Mouse (Mus musculus) forebrain, embryonic 15.5 days (tissue): Measurements from ENCODE around the gene Myo15b. TPM values are rescaled to one million over a fixed set of nuclear protein-coding genes. Genes with fewer than 3 reads are reported as not detected.

Experiments
- ATAC-seq: fragments of 200-750 bp; cut with Nextera tagmentation; replicated peaks from 2 replicates; pipeline ENCODE4 v1.8.0; 2017; ENCODE audit warnings: mild to moderate bottlenecking, moderate TSS enrichment, moderate library complexity
- H3K27ac ChIP-seq: fragments of 300-500 bp; sonication (generic); replicated peaks from 2 replicates; pipeline ENCODE4 v1.5.1; 2015; ENCODE audit warnings: mild to moderate bottlenecking, inconsistent platforms
- H3K27me3 ChIP-seq: fragments of 300-500 bp; sonication (generic); 2 replicates; pipeline ENCODE4 v1.6.1; 2015; ENCODE audit warnings: inconsistent platforms
- H3K36me3 ChIP-seq: fragments of 300-500 bp; sonication (generic); 2 replicates; pipeline ENCODE4 v1.6.1; 2015; ENCODE audit warnings: mild to moderate bottlenecking, inconsistent platforms
- H3K4me1 ChIP-seq: fragments of 300-500 bp; sonication (generic); 2 replicates; pipeline ENCODE4 v1.6.1; 2015; ENCODE audit warnings: inconsistent platforms
- H3K4me2 ChIP-seq: fragments of 300-500 bp; sonication (generic); replicated peaks from 2 replicates; pipeline ENCODE4 v1.6.1; 2015; ENCODE audit warnings: mild to moderate bottlenecking, inconsistent platforms
- H3K4me3 ChIP-seq: fragments of 300-500 bp; sonication (generic); 2 replicates; pipeline ENCODE4 v1.5.1; 2015; ENCODE audit warnings: mild to moderate bottlenecking, inconsistent platforms
- H3K9ac ChIP-seq: fragments of 300-500 bp; sonication (generic); replicated peaks from 2 replicates; pipeline ENCODE4 v1.6.1; 2015; ENCODE audit warnings: mild to moderate bottlenecking, inconsistent platforms
- H3K9me3 ChIP-seq: fragments of 300-500 bp; sonication (generic); 2 replicates; pipeline ENCODE4 v1.6.1; 2016; ENCODE audit warnings: inconsistent platforms
- WGBS: fragments of 180-500 bp; shearing (Covaris S2); methylation state at CpG from one replicate; pipeline ENCODE4 v1.1.7; 2015; ENCODE audit warnings: mixed read lengths; 5-methylcytosine and 5-hydroxymethylcytosine counted together
- polyA plus RNA-seq: library from polyadenylated mRNA; unstranded; fragments of >200 nt; fragmentation: Nextera tagmentation; extraction: Ambion mirVana; gene quantifications from 2 replicates; pipeline ENCODE4 v1.2.1, GENCODE M21; 2015

Myo15b gene
- polyA plus RNA-seq, 1 experiment from 2014 or later: 0.17 TPM

DNA sequence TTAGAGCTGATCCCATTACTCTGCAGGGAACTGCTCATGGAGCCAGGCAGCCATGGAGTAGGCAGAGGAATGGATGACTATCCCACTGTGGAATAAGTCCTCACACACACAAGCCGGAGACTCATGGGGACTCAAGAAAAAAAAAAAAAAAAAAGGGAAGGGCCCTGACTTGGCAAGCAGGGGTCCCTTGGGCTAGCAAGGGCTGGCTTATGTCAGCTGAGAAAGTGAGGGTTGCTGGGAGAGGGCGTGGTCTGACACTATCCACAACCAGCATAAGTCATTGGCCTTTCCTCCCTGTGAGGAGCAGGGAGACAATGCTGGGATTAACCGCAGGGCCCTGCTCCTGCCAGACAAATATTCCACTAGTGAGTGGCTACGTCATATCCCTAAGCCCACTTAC, 58.4 kb downstream of the Myo15b start:
- no peak overlapping the region for H3K9ac ChIP-seq
- H3K27me3 ChIP-seq: no peaks in the 10 kb centered on the region
- H3K4me1 ChIP-seq: no peaks in the 10 kb centered on the region
- H3K4me3 ChIP-seq: no peak overlapping the region
- peaks cover 13% of the 10 kb centered on the region; the same call in 1 of the 2 replicates for H3K36me3 ChIP-seq
- 85% methylated on average over 4 of the region's 4 CpGs for WGBS
- no peak overlapping the region for H3K4me2 ChIP-seq
- no peaks in the 10 kb centered on the region for H3K9me3 ChIP-seq
- H3K27ac ChIP-seq: no peak overlapping the region
- ATAC-seq: no peak

DNA sequence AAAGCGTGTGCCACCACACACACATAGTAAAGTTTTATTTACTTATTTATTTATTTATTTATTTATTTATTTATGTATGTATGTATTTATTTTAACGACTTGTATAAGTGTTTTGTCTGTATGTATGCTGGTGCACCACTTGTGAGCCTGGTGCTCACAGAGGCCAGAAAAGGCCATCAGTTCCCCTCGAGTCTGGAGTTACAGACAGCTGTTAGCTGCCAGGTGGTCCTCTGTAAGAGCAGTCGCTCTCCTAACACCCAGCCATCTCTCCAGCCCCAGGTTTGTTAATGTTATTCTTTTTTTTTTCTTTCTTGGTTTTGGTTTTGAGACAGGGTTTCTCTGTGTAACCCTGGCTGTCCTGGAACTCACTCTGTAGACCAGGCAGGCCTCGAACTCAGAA, 60.4 kb downstream of the Myo15b start:
- WGBS: 86% methylated on average over 5 of the region's 5 CpGs
- Histone ChIP-seq H3K4me3 (no peak overlapping the region), H3K36me3 (peaks cover 22% of the 10 kb centered on the region)

DNA sequence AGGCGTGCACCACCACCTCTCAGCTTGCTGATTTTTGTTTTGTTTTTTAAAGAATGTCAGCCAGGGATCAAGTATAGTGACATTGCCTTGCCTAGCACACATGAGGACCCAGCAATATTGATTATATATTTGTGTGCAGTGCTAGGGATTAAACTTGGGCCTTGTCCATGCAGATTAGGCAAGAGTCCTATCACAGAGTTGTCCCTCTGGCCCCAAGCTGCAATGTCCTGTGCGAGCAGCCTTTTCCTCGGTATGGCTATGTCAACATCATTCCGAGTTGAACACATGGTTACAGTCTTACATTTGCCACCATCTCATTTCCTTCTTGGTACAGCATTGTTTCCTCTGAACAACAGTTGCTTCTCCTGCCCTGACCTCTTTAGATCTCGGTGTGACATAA, 60.9 kb downstream of the Myo15b start:
- ATAC-seq: no peak
- WGBS: 92% methylated on average over 5 of the region's 5 CpGs
- Histone ChIP-seq H3K9ac (no peak overlapping the region), H3K27me3 (no peaks in the 10 kb centered on the region), H3K4me3 (no peak overlapping the region), H3K9me3 (no peaks in the 10 kb centered on the region), H3K27ac (no peak overlapping the region), H3K36me3 (peaks cover 25% of the 10 kb centered on the region), H3K4me2 (no peak overlapping the region), H3K4me1 (no peaks in the 10 kb centered on the region)

More for the DNA sequence above, 60.4 kb downstream of the Myo15b start:
- no peak overlapping the region for H3K27ac ChIP-seq
- H3K4me2 ChIP-seq: no peak overlapping the region
- no peak for ATAC-seq
- no peaks in the 10 kb centered on the region for H3K27me3 ChIP-seq
- H3K9me3 ChIP-seq: no peaks in the 10 kb centered on the region
- H3K4me1 ChIP-seq: no peaks in the 10 kb centered on the region
- no peak overlapping the region for H3K9ac ChIP-seq

DNA sequence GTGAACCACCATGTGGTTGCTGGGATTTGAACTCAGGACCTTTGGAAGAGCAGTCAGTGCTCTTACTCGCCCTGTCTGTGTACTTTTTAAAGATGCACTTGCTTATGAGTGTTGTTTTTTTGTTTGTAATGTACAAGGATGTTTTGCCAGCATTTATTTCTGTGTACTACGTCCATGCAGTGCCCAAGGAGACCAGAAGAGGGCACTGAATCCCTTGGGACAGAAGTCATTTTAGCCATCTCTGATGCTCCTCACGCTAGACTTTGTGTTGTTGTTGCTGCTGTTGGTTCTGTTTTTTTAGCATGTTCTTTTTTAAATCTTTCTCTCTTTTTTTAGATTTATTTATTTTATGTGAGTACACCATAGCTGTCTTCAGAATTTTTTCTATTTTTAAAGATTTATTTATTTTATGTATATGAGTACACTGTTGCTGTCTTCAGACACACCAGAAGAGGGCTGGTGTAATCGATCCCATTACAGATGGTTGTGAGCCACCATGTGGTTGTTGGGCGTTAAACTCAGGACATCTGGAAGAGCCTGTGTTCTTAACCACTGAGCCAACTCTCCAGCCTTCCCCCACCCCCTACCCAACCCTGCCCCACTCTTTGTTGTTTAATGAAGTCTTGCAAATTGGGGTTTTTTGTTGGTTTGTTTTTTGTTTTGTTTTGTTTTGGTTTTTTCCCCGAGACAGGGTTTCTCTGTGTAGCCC, 62.1 kb downstream of the Myo15b start:
- peaks cover 21% of the 10 kb centered on the region for H3K36me3 ChIP-seq
- no peaks in the 10 kb centered on the region for H3K27me3 ChIP-seq
- no peak overlapping the region for H3K9ac ChIP-seq
- H3K9me3 ChIP-seq: no peaks in the 10 kb centered on the region
- no peak overlapping the region for H3K4me3 ChIP-seq
- H3K4me2 ChIP-seq: no peak overlapping the region
- no peaks in the 10 kb centered on the region for H3K4me1 ChIP-seq
- H3K27ac ChIP-seq: no peak overlapping the region
- WGBS: 49% methylated on average over 6 of the region's 6 CpGs
- no peak for ATAC-seq

DNA sequence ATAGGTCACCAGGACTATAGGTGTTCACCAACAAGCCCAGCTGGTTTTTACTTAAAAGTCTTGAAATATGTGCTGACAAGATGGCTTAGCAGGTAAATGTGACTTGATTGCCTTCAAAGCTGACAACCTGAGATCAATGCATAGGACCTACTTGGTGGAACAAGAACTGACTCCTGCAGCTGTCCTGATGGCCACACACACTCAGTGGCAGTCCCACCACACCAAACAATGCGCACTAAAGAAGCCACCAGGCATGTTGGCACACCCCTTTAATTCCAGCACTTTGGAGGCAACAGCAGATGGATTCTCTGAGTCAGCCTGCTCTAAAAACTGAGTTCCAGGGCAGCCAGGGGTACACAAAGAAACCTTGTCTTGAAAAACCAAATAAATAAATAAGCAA, 63.8 kb downstream of the Myo15b start:
- Histone ChIP-seq H3K4me2 (no peak overlapping the region), H3K4me1 (no peaks in the 10 kb centered on the region), H3K4me3 (no peak overlapping the region), H3K27ac (no peak overlapping the region), H3K9ac (no peak overlapping the region), H3K27me3 (no peaks in the 10 kb centered on the region), H3K36me3 (peaks cover 19% of the 10 kb centered on the region), H3K9me3 (no peaks in the 10 kb centered on the region)
- ATAC-seq: no peak
- 87% methylated on average over 1 of the region's 1 CpGs for WGBS

DNA sequence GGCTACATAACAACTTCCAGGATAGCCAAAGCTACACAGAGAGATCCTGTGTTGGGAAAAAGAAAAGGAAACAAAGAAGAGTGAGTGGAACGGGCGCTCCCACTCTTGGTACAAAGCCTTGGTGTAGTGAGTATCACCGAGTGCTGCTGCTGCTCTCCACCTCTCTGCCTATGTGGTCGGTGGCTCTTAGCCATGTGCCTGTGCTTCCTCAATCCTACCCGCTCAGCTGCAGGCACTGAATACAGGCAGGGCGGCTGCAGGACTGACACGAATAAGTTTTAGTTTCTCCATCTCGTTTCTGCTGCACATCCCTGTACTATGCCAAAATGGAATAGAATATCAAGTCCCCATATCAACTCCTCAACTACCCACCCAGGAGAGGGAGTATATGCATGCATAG, 70.8 kb downstream of the Myo15b start:
- peaks cover 22% of the 10 kb centered on the region for H3K4me1 ChIP-seq
- H3K9ac ChIP-seq: no peak overlapping the region
- WGBS: 85% methylated on average over 8 of the region's 8 CpGs
- H3K4me3 ChIP-seq: no peak overlapping the region
- no peak overlapping the region for H3K27ac ChIP-seq
- H3K27me3 ChIP-seq: no peaks in the 10 kb centered on the region
- H3K4me2 ChIP-seq: no peak overlapping the region
- H3K9me3 ChIP-seq: no peaks in the 10 kb centered on the region
- peaks cover 15% of the 10 kb centered on the region for H3K36me3 ChIP-seq
- ATAC-seq: no peak

DNA sequence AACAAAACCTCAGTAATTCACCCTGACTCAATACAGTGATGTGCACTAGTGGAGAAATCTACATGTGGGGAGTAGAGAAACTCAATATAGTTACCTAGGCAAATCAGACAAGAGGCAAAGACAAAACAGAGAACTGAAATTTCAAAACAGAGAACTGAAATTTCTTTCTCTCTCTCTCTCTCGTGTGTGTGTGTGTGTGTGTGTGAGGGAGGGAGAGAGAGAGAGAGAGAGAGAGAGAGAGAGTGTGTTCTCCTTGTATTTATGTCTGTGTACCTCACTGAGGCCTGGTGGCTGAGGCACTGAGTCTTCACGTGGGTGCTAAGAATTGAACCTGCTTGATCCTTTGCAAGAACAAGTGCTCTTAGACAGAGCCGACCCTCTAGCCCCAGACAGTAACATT, 71.6 kb downstream of the Myo15b start:
- Histone ChIP-seq H3K36me3 (peaks cover 15% of the 10 kb centered on the region; the same call in 1 of the 2 replicates), H3K27me3 (no peaks in the 10 kb centered on the region), H3K27ac (no peak overlapping the region), H3K9me3 (no peaks in the 10 kb centered on the region), H3K4me1 (peaks cover 30% of the 10 kb centered on the region), H3K4me2 (no peak overlapping the region), H3K9ac (no peak overlapping the region), H3K4me3 (no peak overlapping the region)
- ATAC-seq: no peak
- 84% methylated on average over 3 of the region's 3 CpGs for WGBS

DNA sequence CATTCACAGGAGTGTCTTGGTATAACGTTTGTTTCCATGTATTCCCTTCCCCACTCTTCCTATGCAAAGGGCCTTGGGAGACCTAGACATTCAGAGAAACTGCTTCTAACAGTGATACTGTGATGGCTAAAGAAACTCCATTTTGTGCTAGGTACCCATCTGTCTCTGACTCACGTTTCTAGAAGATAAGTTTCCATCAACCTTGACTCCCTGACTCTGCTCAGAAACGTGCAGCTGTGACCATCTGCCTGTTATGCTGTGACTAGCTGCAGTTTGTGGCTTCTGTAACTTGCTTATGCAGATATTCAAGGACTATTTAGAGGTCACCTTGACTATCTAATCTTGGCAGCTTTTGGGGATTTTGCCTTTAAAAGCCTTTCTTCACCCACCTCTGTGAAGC, 73.0 kb downstream of the Myo15b start:
- WGBS: 77% methylated on average over 3 of the region's 3 CpGs

DNA sequence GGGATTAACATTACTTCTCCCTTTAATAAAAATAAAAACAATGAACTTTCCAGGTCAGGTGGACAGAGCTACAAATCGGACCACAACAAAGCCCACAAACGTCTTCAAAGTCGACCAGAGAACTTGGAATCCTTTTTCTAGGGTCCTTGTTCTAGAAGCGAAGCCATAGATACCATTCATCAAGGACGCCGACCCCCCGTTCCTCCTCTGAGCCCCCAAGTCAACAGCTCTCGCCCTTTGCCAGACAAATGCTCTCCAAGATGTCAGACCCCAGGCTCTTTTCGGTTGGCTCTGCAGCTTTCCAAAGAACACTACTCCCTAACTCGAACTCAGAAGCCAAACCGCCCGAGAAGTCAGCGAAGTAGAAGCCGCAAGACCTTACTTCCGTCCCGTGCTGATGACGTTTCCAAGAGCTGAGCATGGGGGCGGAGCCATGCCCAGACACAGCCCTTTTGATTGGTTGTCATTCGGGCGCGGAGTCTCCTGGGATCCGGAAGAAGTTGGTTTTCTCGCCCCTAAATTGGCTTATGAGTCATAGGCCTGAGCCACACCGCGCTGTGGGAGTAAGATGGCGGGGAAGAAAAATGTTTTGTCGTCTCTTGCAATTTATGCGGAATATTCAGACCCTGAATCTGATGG, 75.0 kb downstream of the Myo15b start, which contains the start of the genes Sap30bp and Recql5:
Gene Sap30bp (plus strand): TSS at position 175 of the 639 bp plus-strand sequence.
Gene Recql5 (minus strand): TSS at position 370 of the 639 bp plus-strand sequence.
- Histone ChIP-seq H3K9me3 (no peaks in the 10 kb centered on the region), H3K9ac (peak within 1 kb of the TSS; percentile 83), H3K27me3 (no peaks in the 10 kb centered on the region), H3K36me3 (peaks cover 19% of the 10 kb centered on the region), H3K4me3 (peak within 1 kb of the TSS; percentile 87), H3K27ac (peak within 1 kb of the TSS; percentile 65), H3K4me2 (peak within 1 kb of the TSS; percentile 94), H3K4me1 (peaks cover 34% of the 10 kb centered on the region)
- under 1% methylated on average over 28 of the region's 28 CpGs for WGBS
- peak; percentile 100 for ATAC-seq

More for the DNA sequence above, 73.0 kb downstream of the Myo15b start:
- Histone ChIP-seq H3K4me2 (no peak overlapping the region), H3K27me3 (no peaks in the 10 kb centered on the region), H3K27ac (no peak overlapping the region), H3K4me3 (no peak overlapping the region), H3K9me3 (no peaks in the 10 kb centered on the region), H3K9ac (no peak overlapping the region), H3K36me3 (peaks cover 15% of the 10 kb centered on the region; the same call in 1 of the 2 replicates), H3K4me1 (peaks cover 34% of the 10 kb centered on the region)
- ATAC-seq: no peak

DNA sequence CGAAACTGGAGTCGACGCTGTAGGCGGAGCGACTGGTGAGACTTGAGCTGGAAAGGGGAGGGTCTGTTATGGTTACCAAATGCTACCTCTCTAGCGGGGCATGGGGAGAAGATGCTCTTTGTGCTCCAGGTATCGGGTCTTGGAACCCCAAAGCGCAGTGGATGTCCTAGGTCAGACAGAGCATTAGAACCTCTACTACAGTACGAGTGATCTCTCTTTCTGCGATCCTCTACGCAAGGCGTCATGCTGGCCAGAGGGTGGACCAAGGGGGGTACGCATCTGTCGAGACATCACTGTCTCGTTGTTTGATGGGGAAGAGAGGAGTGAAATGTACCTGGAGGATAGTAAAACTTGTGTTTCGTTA, 75.5 kb downstream of the Myo15b start:
- Histone ChIP-seq H3K36me3 (peaks cover 20% of the 10 kb centered on the region), H3K4me1 (peaks cover 34% of the 10 kb centered on the region), H3K27ac (peak overlapping the region; percentile 65), H3K27me3 (no peaks in the 10 kb centered on the region), H3K4me3 (peak overlapping the region; percentile 87), H3K9ac (peak overlapping the region; percentile 83), H3K4me2 (peak overlapping the region; percentile 94), H3K9me3 (no peaks in the 10 kb centered on the region)
- peak; percentile 73 for ATAC-seq
- under 1% methylated on average over 16 of the region's 16 CpGs for WGBS

DNA sequence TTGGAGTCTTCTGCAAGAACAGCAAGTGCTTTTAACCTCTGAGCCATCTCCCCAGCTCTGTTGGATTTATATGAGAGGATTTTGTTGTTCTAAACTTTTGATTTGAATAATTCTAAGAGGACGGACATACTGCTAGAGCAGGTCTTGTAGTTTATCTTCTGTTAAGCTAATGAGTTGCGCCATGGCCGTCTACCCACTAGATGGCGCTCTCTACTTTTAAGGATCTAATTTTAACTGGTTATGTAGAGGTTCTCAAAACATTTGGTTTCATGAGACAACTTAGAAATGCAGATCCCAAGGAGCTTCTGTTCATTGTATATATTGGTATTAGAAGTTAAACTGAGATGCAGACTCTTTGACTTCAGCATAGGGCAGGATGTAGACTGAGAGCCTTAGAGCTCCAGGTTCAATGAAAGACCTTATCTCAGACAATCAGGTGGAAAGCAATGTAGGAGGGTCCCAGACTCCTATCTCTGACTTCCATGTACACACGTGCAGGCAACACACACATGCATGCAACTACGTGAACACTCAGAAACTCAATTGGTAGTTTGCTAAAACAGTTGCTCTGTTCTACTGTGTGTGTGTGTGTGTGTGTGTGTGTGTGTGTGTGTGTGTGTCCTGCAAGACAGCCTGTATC, 81.6 kb downstream of the Myo15b start:
- peaks cover 4% of the 10 kb centered on the region for H3K4me1 ChIP-seq
- peaks cover 59% of the 10 kb centered on the region for H3K36me3 ChIP-seq
- H3K27ac ChIP-seq: no peak overlapping the region
- ATAC-seq: no peak
- 40% methylated on average over 6 of the region's 6 CpGs for WGBS
- H3K27me3 ChIP-seq: no peaks in the 10 kb centered on the region
- H3K4me3 ChIP-seq: no peak overlapping the region
- H3K9ac ChIP-seq: no peak overlapping the region
- no peak overlapping the region for H3K4me2 ChIP-seq
- no peaks in the 10 kb centered on the region for H3K9me3 ChIP-seq

DNA sequence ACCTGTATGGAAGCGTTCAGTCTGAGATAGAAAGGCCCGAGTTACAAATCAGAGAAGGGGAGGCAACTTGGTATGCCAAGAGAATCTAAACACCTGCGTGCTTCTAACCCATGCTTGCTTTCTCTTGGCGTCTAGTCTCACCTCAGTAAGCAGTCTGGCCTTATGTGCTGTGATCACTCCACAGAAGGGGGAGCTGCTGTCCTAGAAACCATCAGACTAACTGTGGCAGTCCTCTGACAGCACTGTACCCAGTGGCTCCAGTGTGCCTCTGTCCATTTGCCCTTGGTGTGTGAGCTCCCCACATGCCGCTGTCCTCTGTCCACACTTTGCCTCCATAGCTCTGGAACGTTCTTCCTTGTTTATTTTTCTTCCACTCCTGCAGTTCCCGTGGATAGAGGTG, 83.8 kb downstream of the Myo15b start:
- no peak for ATAC-seq
- no peak overlapping the region for H3K4me3 ChIP-seq
- H3K27ac ChIP-seq: no peak overlapping the region
- 83% methylated on average over 7 of the region's 7 CpGs for WGBS
- H3K4me1 ChIP-seq: no peaks in the 10 kb centered on the region
- no peaks in the 10 kb centered on the region for H3K27me3 ChIP-seq
- H3K9ac ChIP-seq: no peak overlapping the region
- peaks cover 60% of the 10 kb centered on the region for H3K36me3 ChIP-seq
- H3K9me3 ChIP-seq: no peaks in the 10 kb centered on the region
- H3K4me2 ChIP-seq: no peak overlapping the region
